Comparison of ENCODE assay signal across 32 mouse cellular contexts in the genomic region with DNA sequence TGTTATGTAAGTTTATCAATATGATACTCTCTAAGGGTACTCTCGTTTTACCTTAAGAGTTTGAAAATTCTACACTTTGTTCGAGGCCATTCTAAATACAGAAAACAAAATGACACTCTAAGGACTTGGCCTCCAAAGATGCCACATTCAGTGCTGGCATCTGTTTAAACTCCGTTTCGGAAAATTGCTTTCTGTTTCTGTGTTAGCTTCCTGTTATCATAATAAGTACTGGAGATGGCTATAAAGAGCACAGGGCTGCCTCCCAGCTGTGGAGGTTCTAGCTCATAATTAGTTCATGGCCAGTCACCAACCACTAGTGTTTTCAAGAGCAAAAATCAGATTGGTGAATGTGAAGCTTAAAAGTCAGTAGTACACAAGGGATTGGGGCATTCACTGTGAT. TPM values are rescaled to one million over a fixed set of nuclear protein-coding genes. Genes with fewer than 3 reads are reported as not detected.
DNase-seq lines count a peak whose midpoint lies in the region; ATAC-seq and TF ChIP-seq lines count a peak whose summit lies in the region.
"Had no signal": no experiment of that assay in that cellular context is flagged by ENCODE, and none has a peak within 500 bp of the region (broad histone marks: within the 10 kb centered on the region; RNA-seq: fewer than 3 reads in every experiment).

No protein-coding gene starts in this region.

- intact Hi-C loops in left cerebral cortex, postnatal 25 days (cut with DNase I) = no loop called here

- H3K36me3 ChIP-seq in forebrain, postnatal 0 days (ENCODE audit: insufficient read depth) = no peaks in the 10 kb centered on the region
- H3K36me3 ChIP-seq in forebrain, embryonic 16.5 days (ENCODE audit: control insufficient read depth, insufficient read depth) = no peaks in the 10 kb centered on the region
- no peaks in the 10 kb centered on the region for H3K36me3 ChIP-seq in midbrain, embryonic 14.5 days (ENCODE audit: control insufficient read depth, insufficient read depth, low read length)
- H3K36me3 ChIP-seq in midbrain, embryonic 13.5 days = no peaks in the 10 kb centered on the region
- H3K36me3 ChIP-seq: forebrain, embryonic 10.5 days; limb, embryonic 12.5 days; liver, embryonic 12.5 days; neural tube, embryonic 12.5 days; stomach, embryonic 15.5 days had no signal

- no peak overlapping the region for H3K27ac ChIP-seq in forebrain, postnatal 0 days (ENCODE audit: low read depth, low read length)
- no peak overlapping the region for H3K27ac ChIP-seq in forebrain, embryonic 16.5 days (ENCODE audit: low read length)
- no peak overlapping the region for H3K27ac ChIP-seq in midbrain, embryonic 14.5 days (replicated peaks; ENCODE audit: low read depth, low read length)
- no peak overlapping the region for H3K27ac ChIP-seq in midbrain, embryonic 13.5 days
- H3K27ac ChIP-seq: forebrain, embryonic 10.5 days; limb, embryonic 12.5 days; liver, embryonic 12.5 days; neural tube, embryonic 12.5 days; stomach, embryonic 15.5 days had no signal

- no peak overlapping the region for H3K9ac ChIP-seq in forebrain, postnatal 0 days
- no peak overlapping the region for H3K9ac ChIP-seq in forebrain, embryonic 16.5 days (replicated peaks; ENCODE audit: low read depth, low read length)
- no peak overlapping the region for H3K9ac ChIP-seq in midbrain, embryonic 14.5 days (replicated peaks; ENCODE audit: low read length)
- H3K9ac ChIP-seq in midbrain, embryonic 13.5 days (replicated peaks) = no peak overlapping the region
- H3K9ac ChIP-seq: limb, embryonic 12.5 days; liver, embryonic 12.5 days; neural tube, embryonic 12.5 days; stomach, embryonic 15.5 days had no signal

- no peak overlapping the region for H3K4me3 ChIP-seq in forebrain, postnatal 0 days (ENCODE audit: low read depth, low read length)
- no peak overlapping the region for H3K4me3 ChIP-seq in forebrain, embryonic 16.5 days (replicated peaks; ENCODE audit: low read length)
- no peak overlapping the region for H3K4me3 ChIP-seq in midbrain, embryonic 14.5 days (replicated peaks; ENCODE audit: low read depth, low read length)
- no peak overlapping the region for H3K4me3 ChIP-seq in midbrain, embryonic 13.5 days (replicated peaks)
- H3K4me3 ChIP-seq: forebrain, embryonic 10.5 days; limb, embryonic 12.5 days; liver, embryonic 12.5 days; megakaryocyte, embryonic 14.5 days; neural tube, embryonic 12.5 days; stomach, embryonic 15.5 days had no signal

- no peak overlapping the region for H3K4me2 ChIP-seq in forebrain, postnatal 0 days (ENCODE audit: low read depth)
- H3K4me2 ChIP-seq in forebrain, embryonic 16.5 days (ENCODE audit: low read length) = no peak overlapping the region
- no peak overlapping the region for H3K4me2 ChIP-seq in midbrain, embryonic 14.5 days (ENCODE audit: low read length)
- H3K4me2 ChIP-seq in midbrain, embryonic 13.5 days (replicated peaks) = no peak overlapping the region
- H3K4me2 ChIP-seq: heart, embryonic 11.5 days; limb, embryonic 12.5 days; liver, embryonic 12.5 days; neural tube, embryonic 12.5 days; stomach, embryonic 15.5 days had no signal

- DNase-seq in forebrain, postnatal 0 days = no peak
- peak; percentile 15 for DNase-seq in midbrain, embryonic 14.5 days
- peak; percentile 9 for DNase-seq in brain, embryonic 14.5 days (ENCODE audit: low read depth)
- no peak for DNase-seq in left cerebral cortex, postnatal 25 days (ENCODE audit: low spot score in 2 of 2)
- DNase-seq in thymus, adult 18-20 months = no peak
- DNase-seq: cerebellum, adult 9-11 months; kidney, postnatal 25 days; layer of hippocampus, postnatal 36 days; lung, adult 2 months; lung, postnatal 14 days; thymus, postnatal 36 days had no signal

- H3K9me3 ChIP-seq in forebrain, postnatal 0 days (ENCODE audit: low read length) = no peaks in the 10 kb centered on the region
- H3K9me3 ChIP-seq in forebrain, embryonic 16.5 days (ENCODE audit: control insufficient read depth, low read length) = no peaks in the 10 kb centered on the region
- H3K9me3 ChIP-seq in midbrain, embryonic 14.5 days (ENCODE audit: control insufficient read depth, low read length) = no peaks in the 10 kb centered on the region
- no peaks in the 10 kb centered on the region for H3K9me3 ChIP-seq in midbrain, embryonic 13.5 days
- H3K9me3 ChIP-seq: forebrain, embryonic 10.5 days; limb, embryonic 12.5 days; liver, embryonic 12.5 days; megakaryocyte, embryonic 14.5 days; neural tube, embryonic 12.5 days; stomach, embryonic 15.5 days had no signal

- WGBS in forebrain, postnatal 0 days = 54% methylated on average over 4 of the region's 4 CpGs
- WGBS in forebrain, embryonic 16.5 days = 77% methylated on average over 4 of the region's 4 CpGs
- WGBS in midbrain, embryonic 14.5 days = 67% methylated on average over 4 of the region's 4 CpGs
- 76% methylated on average over 4 of the region's 4 CpGs for WGBS in midbrain, embryonic 13.5 days

- TF ChIP-seq POLR2A in brain, embryonic 14.5 days (IDR thresholded peaks at IDR 0.05; ENCODE audit: borderline replicate concordance, extremely low read depth, insufficient read depth, insufficient read length, poor library complexity, severe bottlenecking) = no peak

- ATAC-seq in forebrain, postnatal 0 days = peak; percentile 25; the same call in 1 of the 2 replicates
- no peak for ATAC-seq in forebrain, embryonic 16.5 days
- ATAC-seq in midbrain, embryonic 14.5 days (ENCODE audit: low FRiP score, low TSS enrichment) = no peak
- no peak for ATAC-seq in midbrain, embryonic 13.5 days
- peak; percentile 39; the same call in 1 of the 2 replicates for ATAC-seq in megakaryocyte progenitor cell, adult 5-6 weeks (replicated peaks; ENCODE audit: poor library complexity)
- ATAC-seq: intestine, embryonic 16.5 days; liver, embryonic 12.5 days had no signal

- TF ChIP-seq CTCF in forebrain, postnatal 0 days (IDR thresholded peaks at IDR 0.05; ENCODE audit: low read depth) = no peak
- TF ChIP-seq CTCF in brain, embryonic 14.5 days (IDR thresholded peaks at IDR 0.05; ENCODE audit: borderline replicate concordance, extremely low read depth, insufficient read depth, insufficient read length) = no peak

- no peaks in the 10 kb centered on the region for H3K27me3 ChIP-seq in forebrain, postnatal 0 days (ENCODE audit: insufficient read depth, low read length)
- H3K27me3 ChIP-seq in forebrain, embryonic 16.5 days (replicated peaks; ENCODE audit: control insufficient read depth, insufficient read depth, low read length) = no peaks in the 10 kb centered on the region
- H3K27me3 ChIP-seq in midbrain, embryonic 14.5 days (ENCODE audit: control insufficient read depth, insufficient read depth, low read length) = no peaks in the 10 kb centered on the region
- no peaks in the 10 kb centered on the region for H3K27me3 ChIP-seq in midbrain, embryonic 13.5 days
- H3K27me3 ChIP-seq: limb, embryonic 12.5 days; liver, embryonic 12.5 days; neural tube, embryonic 12.5 days; stomach, embryonic 15.5 days had no signal

- no peaks in the 10 kb centered on the region for H3K4me1 ChIP-seq in forebrain, postnatal 0 days (ENCODE audit: insufficient read depth)
- H3K4me1 ChIP-seq in forebrain, embryonic 16.5 days (replicated peaks; ENCODE audit: control insufficient read depth, insufficient read depth, low read length) = no peaks in the 10 kb centered on the region
- no peaks in the 10 kb centered on the region for H3K4me1 ChIP-seq in midbrain, embryonic 14.5 days (ENCODE audit: control insufficient read depth, insufficient read depth, low read length)
- H3K4me1 ChIP-seq in midbrain, embryonic 13.5 days (replicated peaks) = no peaks in the 10 kb centered on the region; the same call in 1 of the 2 replicates
- H3K4me1 ChIP-seq: forebrain, embryonic 10.5 days; limb, embryonic 12.5 days; liver, embryonic 12.5 days; neural tube, embryonic 12.5 days; stomach, embryonic 15.5 days had no signal

RNA-seq across cellular contexts. Expression of gene Grxcr1, which starts 4.2 kb away (rescaled TPM):
- not detected in 2 replicates for total RNA-seq in forebrain, postnatal 0 days (2014; rRNA removed)
- not detected in 2 replicates for polyA plus RNA-seq in forebrain, postnatal 0 days (2015; fragmentation: Nextera tagmentation; extraction: Ambion mirVana)
- not detected in 2 replicates for polyA plus RNA-seq in forebrain, embryonic 16.5 days (2015; fragmentation: Nextera tagmentation; extraction: Ambion mirVana)
- polyA plus RNA-seq in midbrain, embryonic 14.5 days (2014; fragmentation: Nextera tagmentation; extraction: Ambion mirVana) = not detected in 2 replicates
- polyA plus RNA-seq in midbrain, embryonic 13.5 days (2015; fragmentation: Nextera tagmentation; extraction: Ambion mirVana) = not detected in 2 replicates
- 0.06 TPM in 1 of 2 replicates, not detected in the other for polyA plus RNA-seq in brain, embryonic 14.5 days (2012; rRNA removed)
- not detected in 2 replicates for total RNA-seq in megakaryocyte progenitor cell, adult 5-6 weeks (2015)
- total RNA-seq in megakaryocyte progenitor cell, adult 5-6 weeks (2017) = not detected in 2 replicates
- not detected for total RNA-seq in left cerebral cortex, postnatal 25 days (2021)
- total RNA-seq: adrenal gland, adult 18-20 months; adrenal gland, postnatal 4 days; gastrocnemius, adult 8-10 months; hematopoietic stem cell, adult 5-6 weeks; layer of hippocampus, adult 8-10 months; layer of hippocampus, postnatal 36 days; left cerebral cortex, postnatal 10 days had no signal
- polyA plus RNA-seq: embryonic facial prominence, embryonic 11.5 days; forebrain, embryonic 10.5 days; gonadal fat pad, adult 2 months; heart, embryonic 11.5 days; heart, postnatal 0 days; intestine, embryonic 16.5 days; kidney, embryonic 14.5 days; limb, embryonic 12.5 days; liver, embryonic 12.5 days; lung, adult 2 months; stomach, embryonic 15.5 days had no signal

Comparison
In these comparisons a context has a peak if more than half of its experiments do, and no peak if none do; other contexts are left out.
1. ATAC-seq: peak in forebrain, postnatal 0 days (single experiment) and megakaryocyte progenitor cell, adult 5-6 weeks (single experiment); none in forebrain, embryonic 16.5 days (single experiment), midbrain, embryonic 14.5 days (single experiment) and midbrain, embryonic 13.5 days (single experiment).
2. DNase-seq: peak in midbrain, embryonic 14.5 days (single experiment) and brain, embryonic 14.5 days (single experiment); none in forebrain, postnatal 0 days (single experiment), left cerebral cortex, postnatal 25 days (0 of 2) and thymus, adult 18-20 months (0 of 2).